Mouse (Mus musculus) regulatory T cell (primary cell): Measurements from ENCODE around the gene Fasn.
"Not testable (repeated sequence)": the region's sequence is repeated elsewhere in the genome, so short reads cannot be mapped to it uniquely, and the experiment has no call there.

ENCODE experiments used
- in situ Hi-C: fragments of 300-600 bp; cut with MboI, MseI; formaldehyde crosslinking; loops from one replicate; pipeline ENCODE4 v1.15.1; 2025; ENCODE audit warnings: high pct_unique_total_duplicates

Gene Fasn

GRCm38 (mm10) chr11:120823956-120824786 lies at the start of gene Fasn:
Gene Fasn, minus strand, starts transcription at chr11:120824547.
- in situ Hi-C loops: no loop called here

GRCm38 (mm10) chr11:120873206-120873605 lies 48.9 kb upstream of the Fasn start:
- in situ Hi-C loops: no loop called here

GRCm38 (mm10) chr11:120871521-120871920 lies 47.2 kb upstream of the Fasn start:
- in situ Hi-C loops: no loop called here

- in situ Hi-C loops: no loop called here
Measured at GRCm38 (mm10) chr11:120865816-120866215, 41.5 kb upstream of the Fasn start.

- in situ Hi-C loops: no loop called here
Measured at GRCm38 (mm10) chr11:120862819-120863218, 38.5 kb upstream of the Fasn start.

- in situ Hi-C loops: not testable (repeated sequence)
Measured at GRCm38 (mm10) chr11:120855938-120856337, 31.6 kb upstream of the Fasn start.

- in situ Hi-C loops: no loop called here
Measured at GRCm38 (mm10) chr11:120853788-120854187, 29.4 kb upstream of the Fasn start.

- in situ Hi-C loops: no loop called here
Measured at GRCm38 (mm10) chr11:120853158-120853557, 28.8 kb upstream of the Fasn start.

- in situ Hi-C loops: no loop called here
Measured at GRCm38 (mm10) chr11:120852083-120852935, 28.0 kb upstream of the Fasn start.

GRCm38 (mm10) chr11:120851582-120851981 lies 27.2 kb upstream of the Fasn start:
- in situ Hi-C loops: no loop called here

- in situ Hi-C loops: no loop called here
Measured at GRCm38 (mm10) chr11:120851132-120851531, 26.8 kb upstream of the Fasn start.

GRCm38 (mm10) chr11:120850331-120851030 lies 26.1 kb upstream of the Fasn start:
- in situ Hi-C loops: no loop called here

- in situ Hi-C loops: no loop called here
Measured at GRCm38 (mm10) chr11:120846725-120847475, 22.6 kb upstream of the Fasn start.

- in situ Hi-C loops: no loop called here
Measured at GRCm38 (mm10) chr11:120844329-120844728, 20.0 kb upstream of the Fasn start.

GRCm38 (mm10) chr11:120833555-120834280 lies 9.4 kb upstream of the Fasn start:
- in situ Hi-C loops: no loop called here

- in situ Hi-C loops: not testable (repeated sequence)
Measured at GRCm38 (mm10) chr11:120832962-120833361, 8.6 kb upstream of the Fasn start.

GRCm38 (mm10) chr11:120831659-120832440 lies 7.5 kb upstream of the Fasn start:
- in situ Hi-C loops: no loop called here

GRCm38 (mm10) chr11:120830686-120831085 lies 6.3 kb upstream of the Fasn start:
- in situ Hi-C loops: no loop called here

GRCm38 (mm10) chr11:120829757-120830532 lies 5.6 kb upstream of the Fasn start:
- in situ Hi-C loops: no loop called here
